Mouse (Mus musculus) CH12.LX (cell line): Measurements from ENCODE around the gene Ceacam19. TPM values are rescaled to one million over a fixed set of nuclear protein-coding genes. Genes with fewer than 3 reads are reported as not detected.

Source experiments
- DNase-seq: peaks from one replicate; pipeline ENCODE4 v3.0.0-alpha.2; 2013; ENCODE audit errors: extremely low read depth
- H3K27ac ChIP-seq: 2 replicates; pipeline ENCODE4 v1.5.1; 2012; ENCODE audit warnings: low read depth, mild to moderate bottlenecking, control low read depth, moderate library complexity; ENCODE audit not compliant: insufficient read depth
- H3K27me3 ChIP-seq: replicated peaks from 2 replicates; pipeline ENCODE3; 2012; ENCODE audit warnings: inconsistent platforms
- H3K36me3 ChIP-seq, 2 experiments: replicated peaks in 1 of 2; 2 replicates each; pipeline versions ENCODE3 to v1.6.1; 2012; ENCODE audit warnings: inconsistent platforms in 1 of 2, low read length in 1 of 2, mild to moderate bottlenecking in 1 of 2, mixed read lengths in 1 of 2, moderate library complexity in 1 of 2; ENCODE audit not compliant: control insufficient read depth in 1 of 2, insufficient read depth in 1 of 2
- H3K4me1 ChIP-seq, 2 experiments: 2 replicates each; pipeline ENCODE4 v1.6.1; 2012; ENCODE audit warnings: inconsistent platforms in 1 of 2, moderate library complexity in 1 of 2; ENCODE audit not compliant: insufficient read depth in 2 of 2, control insufficient read depth in 1 of 2
- H3K4me2 ChIP-seq: 2 replicates; pipeline ENCODE4 v1.6.1; 2012; ENCODE audit warnings: low read depth, mild to moderate bottlenecking, control low read depth; ENCODE audit not compliant: poor library complexity, insufficient read depth, severe bottlenecking
- H3K4me3 ChIP-seq, 3 experiments: fragments of 150-350 bp in 1 of 3; sonication (generic) in 1 of 3; replicated peaks in 1 of 3; 2 replicates each; pipeline versions ENCODE3 to v1.5.1; 2011 to 2012; ENCODE audit warnings: low read depth in 2 of 3, low read length in 2 of 3, mild to moderate bottlenecking in 2 of 3, moderate library complexity in 2 of 3, control low read depth in 1 of 3, improper control_type of control experiment in 1 of 3, inconsistent platforms in 1 of 3, mixed read lengths in 1 of 3; ENCODE audit not compliant: poor library complexity in 1 of 3
- H3K79me2 ChIP-seq: replicated peaks from 2 replicates; pipeline ENCODE4 v1.6.1; 2012; ENCODE audit warnings: mild to moderate bottlenecking, moderate library complexity; ENCODE audit not compliant: control insufficient read depth, poor library complexity, insufficient read depth, severe bottlenecking; ENCODE audit errors: extremely low read depth
- H3K9ac ChIP-seq: 2 replicates; pipeline ENCODE4 v1.6.1; 2012; ENCODE audit warnings: low read depth, mild to moderate bottlenecking, control low read depth, moderate library complexity; ENCODE audit not compliant: insufficient read depth
- H3K9me3 ChIP-seq: replicated peaks from 2 replicates; pipeline ENCODE3; 2012; ENCODE audit warnings: low read length, inconsistent platforms, mixed read lengths
- BHLHE40 ChIP-seq: IDR thresholded peaks from 2 replicates; pipeline ENCODE4 v1.6.1; 2011; ENCODE audit warnings: mild to moderate bottlenecking, low read depth, low read length, improper control_type of control experiment
- CHD1 ChIP-seq: IDR thresholded peaks from 2 replicates; pipeline ENCODE4 v1.6.1; 2012; ENCODE audit warnings: low read depth, low read length, improper control_type of control experiment, inconsistent platforms
- CHD2 ChIP-seq: IDR thresholded peaks from 2 replicates; pipeline ENCODE4 v1.6.1; 2011; ENCODE audit warnings: low read length, improper control_type of control experiment
- E2F4 ChIP-seq: IDR thresholded peaks from 2 replicates; pipeline ENCODE4 v1.6.1; 2011; ENCODE audit warnings: low read depth, low read length, improper control_type of control experiment; ENCODE audit not compliant: insufficient replicate concordance
- ELF1 ChIP-seq: IDR thresholded peaks from 2 replicates; pipeline ENCODE4 v1.6.1; 2014; ENCODE audit warnings: low read depth, mild to moderate bottlenecking, inconsistent platforms, low read length, improper control_type of control experiment
- EP300 ChIP-seq: IDR thresholded peaks from 2 replicates; pipeline ENCODE4 v1.6.1; 2011; ENCODE audit warnings: low read length, improper control_type of control experiment
- GABPA ChIP-seq: IDR thresholded peaks from 2 replicates; pipeline ENCODE4 v1.6.1; 2012; ENCODE audit warnings: low read depth, low read length, improper control_type of control experiment, inconsistent platforms; ENCODE audit not compliant: insufficient replicate concordance
- HCFC1 ChIP-seq: IDR thresholded peaks from 2 replicates; pipeline ENCODE4 v1.6.1; 2012; ENCODE audit warnings: low read depth, mild to moderate bottlenecking, inconsistent platforms, low read length, improper control_type of control experiment
- IRF4 ChIP-seq: IDR thresholded peaks from 2 replicates; pipeline ENCODE4 v1.6.1; 2014; ENCODE audit warnings: low read depth, mild to moderate bottlenecking, inconsistent platforms, low read length, improper control_type of control experiment
- JUND ChIP-seq: conservative IDR thresholded peaks from 2 replicates; pipeline ENCODE4 v1.6.1; 2011; ENCODE audit warnings: low read depth, low read length, improper control_type of control experiment
- KAT2A ChIP-seq: IDR thresholded peaks from 2 replicates; pipeline ENCODE4 v1.6.1; 2012; ENCODE audit warnings: low read length, improper control_type of control experiment, inconsistent platforms; ENCODE audit not compliant: insufficient replicate concordance
- MAX ChIP-seq: IDR thresholded peaks from 2 replicates; pipeline ENCODE4 v1.6.1; 2011; ENCODE audit warnings: low read length, improper control_type of control experiment
- MEF2A ChIP-seq: IDR thresholded peaks from 2 replicates; pipeline ENCODE4 v1.6.1; 2014; ENCODE audit warnings: low read depth, mild to moderate bottlenecking, inconsistent platforms, low read length, improper control_type of control experiment, borderline replicate concordance
- MXI1 ChIP-seq: IDR thresholded peaks from 2 replicates; pipeline ENCODE4 v1.6.1; 2011; ENCODE audit warnings: mild to moderate bottlenecking, low read depth, low read length, improper control_type of control experiment
- MYC ChIP-seq: IDR thresholded peaks from 2 replicates; pipeline ENCODE4 v1.6.1; 2011; ENCODE audit warnings: low read depth, mild to moderate bottlenecking, improper control_type of control experiment, low read length
- NELFE ChIP-seq: IDR thresholded peaks from 2 replicates; pipeline ENCODE4 v1.6.1; 2011; ENCODE audit warnings: low read depth, low read length, improper control_type of control experiment
- NRF1 ChIP-seq: IDR thresholded peaks from 2 replicates; pipeline ENCODE4 v1.6.1; 2014; ENCODE audit warnings: low read depth, mild to moderate bottlenecking, inconsistent platforms, low read length, improper control_type of control experiment, moderate library complexity
- PAX5 ChIP-seq: IDR thresholded peaks from 2 replicates; pipeline ENCODE4 v1.6.1; 2012; ENCODE audit warnings: low read length, inconsistent platforms, mixed read lengths
- POLR2AphosphoS2 ChIP-seq: IDR thresholded peaks from 2 replicates; pipeline ENCODE4 v1.6.1; 2011; ENCODE audit warnings: low read depth, low read length, improper control_type of control experiment
- RAD21 ChIP-seq: IDR thresholded peaks from 2 replicates; pipeline ENCODE4 v1.6.1; 2011; ENCODE audit warnings: low read depth, mild to moderate bottlenecking, low read length, improper control_type of control experiment, moderate library complexity
- SIN3A ChIP-seq: IDR thresholded peaks from 2 replicates; pipeline ENCODE4 v1.6.1; 2012; ENCODE audit warnings: low read length, improper control_type of control experiment, inconsistent platforms
- TBP ChIP-seq: conservative IDR thresholded peaks from 2 replicates; pipeline ENCODE4 v1.6.1; 2011; ENCODE audit warnings: low read depth, low read length, improper control_type of control experiment
- UBTF ChIP-seq: IDR thresholded peaks from 2 replicates; pipeline ENCODE4 v1.6.1; 2012; ENCODE audit warnings: low read depth, mild to moderate bottlenecking, inconsistent platforms, low read length, improper control_type of control experiment, moderate library complexity
- USF1 ChIP-seq: IDR thresholded peaks from 2 replicates; pipeline ENCODE4 v1.6.1; 2014; ENCODE audit warnings: low read depth, mild to moderate bottlenecking, inconsistent platforms, low read length, improper control_type of control experiment
- ZC3H11A ChIP-seq: IDR thresholded peaks from 2 replicates; pipeline ENCODE4 v1.6.1; 2012; ENCODE audit warnings: low read depth, mild to moderate bottlenecking, inconsistent platforms, low read length, improper control_type of control experiment
- ZKSCAN1 ChIP-seq: IDR thresholded peaks from 2 replicates; pipeline ENCODE4 v1.6.1; 2012; ENCODE audit warnings: low read depth, inconsistent platforms, low read length, improper control_type of control experiment, borderline replicate concordance
- ZMIZ1 ChIP-seq: IDR thresholded peaks from 2 replicates; pipeline ENCODE4 v1.6.1; 2012; ENCODE audit warnings: low read depth, mild to moderate bottlenecking, inconsistent platforms, low read length, improper control_type of control experiment
- ZNF384 ChIP-seq: IDR thresholded peaks from 2 replicates; pipeline ENCODE4 v1.6.1; 2012; ENCODE audit warnings: low read depth, low read length, improper control_type of control experiment, inconsistent platforms
- dilution Hi-C: fragments of 300-500 bp; cut with MboI; formaldehyde crosslinking; loops from 2 replicates; pipeline ENCODE4 v1.14.3; 2020; ENCODE audit warnings: low sequenced_read_pairs; ENCODE audit not compliant: extremely low pct_unique_long_range_greater_than_20kb, extremely low pct_ligation_motif_present
- in situ Hi-C: fragments of 300-500 bp; cut with MboI; formaldehyde crosslinking; loops from 3 replicates; pipeline ENCODE4 v1.14.3; 2019; ENCODE audit warnings: low sequenced_read_pairs, low pct_ligation_motif_present, low pct_unique_long_range_greater_than_20kb, mixed read lengths
- polyA plus RNA-seq: library from polyadenylated mRNA; unstranded; fragments of >175 nt; gene quantifications from 2 replicates; pipeline ENCODE4 v1.2.1, GENCODE M21; 2012; ENCODE audit warnings: low read depth; ENCODE audit not compliant: insufficient read length
- total RNA-seq, 2 experiments: library from RNA; depleted of rRNA; stranded (reverse); fragments of 300-350 nt in 1 of 2; fragments of >200 nt in 1 of 2; gene quantifications; 2 replicates each; pipeline ENCODE4 v1.2.3; 2012 to 2014

Gene Ceacam19
- total and polyA plus RNA-seq, 3 experiments: 0.08 TPM; not detected in 2

- dilution Hi-C loops (no loop called here), in situ Hi-C loops (loop anchor here (5.0 kb wide), 1 partner anchor 50 kb away; no protein-coding TSS in a partner anchor)
- no peak overlapping the region for H3K4me3 ChIP-seq
- H3K79me2 ChIP-seq: no peaks in the 10 kb centered on the region
- TF ChIP-seq ELF1: no peak
- no peak for TF ChIP-seq NELFE
- no peak for TF ChIP-seq TBP
- TF ChIP-seq EP300: no peak
- no peak for TF ChIP-seq HCFC1
- no peak for TF ChIP-seq SIN3A
- TF ChIP-seq POLR2AphosphoS2: no peak
- TF ChIP-seq JUND: no peak
- no peak for TF ChIP-seq MEF2A
- no peak for TF ChIP-seq E2F4
- no peak for TF ChIP-seq ZKSCAN1
- no peak for TF ChIP-seq ZMIZ1
- TF ChIP-seq RAD21: no peak
- TF ChIP-seq MYC: no peak
- TF ChIP-seq MAX: no peak
- H3K27me3 ChIP-seq: no peaks in the 10 kb centered on the region
- peaks cover 7 to 13% of the 10 kb centered on the region in 2 experiments for H3K4me1 ChIP-seq
- DNase-seq: no peak
- H3K9me3 ChIP-seq: no peaks in the 10 kb centered on the region
- H3K36me3 ChIP-seq: no peaks in the 10 kb centered on the region
- H3K9ac ChIP-seq: no peak overlapping the region
- H3K27ac ChIP-seq: no peak overlapping the region
- H3K4me2 ChIP-seq: no peak overlapping the region
These were observed 39.2 kb upstream of the Ceacam19 start for GRCm38 (mm10) chr7:19926849-19927480.

- Histone ChIP-seq H3K4me2 (no peak overlapping the region), H3K4me1 (peaks cover 7 to 17% of the 10 kb centered on the region in 2 experiments), H3K9me3 (no peaks in the 10 kb centered on the region), H3K36me3 (no peaks in the 10 kb centered on the region), H3K27ac (no peak overlapping the region), H3K4me3 (no peak overlapping the region), H3K9ac (no peak overlapping the region), H3K79me2 (no peaks in the 10 kb centered on the region), H3K27me3 (no peaks in the 10 kb centered on the region)
- dilution Hi-C loops (no loop called here), in situ Hi-C loops (loop anchor here (5.0 kb wide), 1 partner anchor 48 kb away; no protein-coding TSS in a partner anchor)
- TF ChIP-seq POLR2AphosphoS2 (no peak), CHD1 (no peak), PAX5 (no peak), MXI1 (no peak), RAD21 (no peak), GABPA (no peak), ZC3H11A (no peak), USF1 (no peak), UBTF (no peak), IRF4 (no peak), ZNF384 (no peak), NRF1 (no peak), KAT2A (no peak), ZKSCAN1 (no peak), BHLHE40 (no peak), CHD2 (no peak), ELF1 (no peak)
- DNase-seq: no peak
These were observed 37.6 kb upstream of the Ceacam19 start for GRCm38 (mm10) chr7:19925376-19925775.
